Mouse (Mus musculus) thymus, postnatal 4 days (tissue): ENCODE measurements around the gene Madcam1.
"Not testable (repeated sequence)": the region's sequence is repeated elsewhere in the genome, so short reads cannot be mapped to it uniquely, and the experiment has no call there.

ENCODE experiments used
- DNase-seq: peaks from one replicate; pipeline ENCODE4 v3.0.0; 2021

The Madcam1 gene

GRCm38 (mm10) chr10:79691986-79692548 is 27.7 kb downstream of the Madcam1 start:
- no peak for DNase-seq

GRCm38 (mm10) chr10:79693580-79694378 is 29.4 kb downstream of the Madcam1 start:
- no peak for DNase-seq

- DNase-seq, result no peak
These were observed 30.0 kb downstream of the Madcam1 start for GRCm38 (mm10) chr10:79694379-79694655.

GRCm38 (mm10) chr10:79695231-79696128 is 31.1 kb downstream of the Madcam1 start:
- peak; percentile 92 for DNase-seq

GRCm38 (mm10) chr10:79696129-79696651 is 31.8 kb downstream of the Madcam1 start:
- no peak for DNase-seq

GRCm38 (mm10) chr10:79697916-79698315 is 33.6 kb downstream of the Madcam1 start:
- DNase-seq, result no peak

- DNase-seq, result no peak
These were observed 34.1 kb downstream of the Madcam1 start for GRCm38 (mm10) chr10:79698459-79698858.

- no peak for DNase-seq
These were observed 36.3 kb downstream of the Madcam1 start for GRCm38 (mm10) chr10:79700676-79701075.

- no peak for DNase-seq
These were observed 37.2 kb downstream of the Madcam1 start for GRCm38 (mm10) chr10:79701443-79702129.

GRCm38 (mm10) chr10:79702970-79703369 is 38.6 kb downstream of the Madcam1 start:
- DNase-seq, result not testable (repeated sequence)

- DNase-seq, result no peak
These were observed 39.2 kb downstream of the Madcam1 start for GRCm38 (mm10) chr10:79703541-79703940.

GRCm38 (mm10) chr10:79704065-79704969 is 40.0 kb downstream of the Madcam1 start, which contains the start of gene Bsg:
TSS of gene Bsg (plus strand) at chr10:79704491.
- peak; percentile 98 for DNase-seq

GRCm38 (mm10) chr10:79704970-79705360 is 40.6 kb downstream of the Madcam1 start:
- no peak for DNase-seq

GRCm38 (mm10) chr10:79705951-79706350 is 41.6 kb downstream of the Madcam1 start:
- DNase-seq, result no peak

GRCm38 (mm10) chr10:79706406-79707094 is 42.2 kb downstream of the Madcam1 start:
- no peak for DNase-seq

GRCm38 (mm10) chr10:79707162-79707561 is 42.8 kb downstream of the Madcam1 start:
- DNase-seq, result no peak

GRCm38 (mm10) chr10:79707759-79708158 is 43.4 kb downstream of the Madcam1 start:
- no peak for DNase-seq

- DNase-seq, result no peak
These were observed 44.3 kb downstream of the Madcam1 start for GRCm38 (mm10) chr10:79708668-79709067.

- DNase-seq, result no peak
These were observed 44.9 kb downstream of the Madcam1 start for GRCm38 (mm10) chr10:79709307-79709706.

- no peak for DNase-seq
These were observed 47.7 kb downstream of the Madcam1 start for GRCm38 (mm10) chr10:79712029-79712428.
